Mouse (Mus musculus): ENCODE measurements around the gene Lars2.

DNA sequence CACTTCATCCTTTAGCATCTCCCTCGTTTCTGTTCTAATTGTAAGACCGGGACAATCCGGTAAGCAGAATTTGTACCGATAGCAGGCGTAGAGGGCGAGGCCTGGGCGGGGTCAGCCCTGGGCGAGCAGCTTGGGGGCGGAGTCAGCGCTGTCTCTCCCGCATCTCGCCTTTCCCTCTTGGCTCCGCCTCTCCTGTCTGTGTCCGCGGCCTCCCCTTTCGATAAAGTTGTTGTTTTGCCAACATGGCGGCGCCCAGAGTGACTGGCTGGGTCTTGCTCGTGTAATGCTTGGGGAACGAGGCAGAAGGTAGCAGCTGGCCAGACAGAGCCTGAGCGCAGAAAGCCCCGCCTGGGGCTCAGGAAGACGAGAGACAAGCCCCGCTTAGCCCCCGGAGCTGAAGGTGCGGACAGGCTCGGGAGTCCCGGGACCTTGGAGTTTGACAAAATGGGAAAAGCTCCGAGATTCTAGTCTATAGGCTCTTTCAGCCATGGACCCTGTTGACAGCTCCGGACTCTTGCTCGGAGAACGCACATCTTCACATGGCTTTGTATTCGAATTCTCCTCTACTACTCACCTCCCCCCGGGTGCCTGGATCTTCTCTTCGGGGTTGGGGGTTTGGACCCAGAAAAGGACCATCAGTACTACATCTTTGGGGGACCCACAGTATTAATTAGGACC is at the start of gene Lars2:
- TF ChIP-seq CTCF (IDR thresholded peaks at IDR 0.05; ENCODE audit: extremely low read depth, insufficient read depth, low read length) (no peak), POLR2A (IDR thresholded peaks at IDR 0.05; ENCODE audit: extremely low read depth, insufficient read depth, low read length) (peak; percentile 70)
